Mouse (Mus musculus) cerebellum, adult 11 months (tissue): ENCODE data around the gene Idh1.

ENCODE experiments used
- DNase-seq: peaks from one replicate; pipeline ENCODE4 v3.0.0; 2022

Gene Idh1

GRCm38 (mm10) chr1:65176171-65176570, 10.1 kb downstream of the Idh1 start:
- DNase-seq: no peak

GRCm38 (mm10) chr1:65173716-65174115, 12.6 kb downstream of the Idh1 start:
- no peak for DNase-seq

DNA sequence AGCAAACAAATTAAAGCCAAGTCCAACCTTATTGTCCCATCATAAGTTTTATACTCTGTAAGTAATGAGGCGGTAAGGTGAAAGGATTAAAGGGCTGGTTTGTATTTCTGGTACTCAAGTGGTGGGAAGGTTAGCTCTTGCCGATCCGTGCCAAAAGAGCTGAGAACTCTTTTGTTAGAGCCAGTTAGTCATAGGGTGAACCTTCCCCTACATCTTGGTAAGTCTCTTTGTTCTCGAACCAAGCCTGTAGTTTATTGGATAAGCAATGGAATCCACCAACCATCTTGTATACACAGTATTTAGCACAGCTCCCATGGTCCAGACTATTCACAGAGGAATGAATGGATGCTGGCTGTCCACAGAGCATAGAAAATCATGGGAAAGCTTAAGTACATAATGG, 14.7 kb downstream of the Idh1 start:
- no peak for DNase-seq

GRCm38 (mm10) chr1:65169947-65170346, 16.4 kb downstream of the Idh1 start:
- DNase-seq: no peak

GRCm38 (mm10) chr1:65169536-65169935, 16.8 kb downstream of the Idh1 start:
- no peak for DNase-seq

- no peak for DNase-seq
These were observed 18.8 kb downstream of the Idh1 start for GRCm38 (mm10) chr1:65167496-65167895.

- DNase-seq: no peak
These were observed 24.1 kb downstream of the Idh1 start for GRCm38 (mm10) chr1:65162210-65162609.

- DNase-seq: no peak
These were observed 30.2 kb downstream of the Idh1 start for GRCm38 (mm10) chr1:65156111-65156510.

DNA sequence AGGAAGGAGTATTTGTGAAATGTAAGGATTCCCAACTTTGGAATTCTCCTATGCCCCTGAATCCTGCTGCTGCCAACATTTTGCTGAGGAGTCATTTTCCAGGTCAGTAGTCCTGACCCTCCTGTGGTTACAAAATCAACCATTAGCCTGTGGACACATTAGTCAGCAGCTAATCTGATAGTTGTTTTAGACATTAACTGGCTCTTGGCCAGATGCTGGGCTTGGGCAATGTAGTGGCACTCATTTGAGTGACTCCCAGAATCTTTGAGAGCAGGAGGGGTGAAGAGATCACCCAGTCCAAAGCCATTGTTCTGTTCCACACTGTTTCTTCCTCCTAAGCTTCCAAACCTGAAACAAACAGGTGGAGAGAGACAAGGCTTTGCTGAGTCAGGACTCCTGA, 31.5 kb downstream of the Idh1 start:
- no peak for DNase-seq

DNA sequence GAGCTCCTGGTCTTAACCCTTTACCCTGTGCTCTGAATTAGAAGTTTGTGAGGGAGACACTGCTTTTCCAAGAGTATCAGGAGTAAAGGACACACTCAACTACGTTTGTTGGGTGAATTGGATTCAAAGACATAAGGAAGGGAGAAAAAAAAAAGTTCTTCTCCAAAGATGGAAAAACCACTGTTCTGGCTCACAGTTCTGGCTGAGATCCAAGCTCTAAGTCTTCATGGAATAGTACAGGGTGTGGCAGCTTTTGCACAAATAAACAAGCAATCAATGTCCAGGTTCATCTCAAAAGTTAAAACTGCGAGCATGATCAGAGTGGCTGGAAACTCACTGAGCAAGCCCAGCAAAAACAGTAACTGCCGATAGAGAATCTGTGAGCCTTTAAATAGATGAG, 38.3 kb downstream of the Idh1 start:
- DNase-seq: no peak

DNA sequence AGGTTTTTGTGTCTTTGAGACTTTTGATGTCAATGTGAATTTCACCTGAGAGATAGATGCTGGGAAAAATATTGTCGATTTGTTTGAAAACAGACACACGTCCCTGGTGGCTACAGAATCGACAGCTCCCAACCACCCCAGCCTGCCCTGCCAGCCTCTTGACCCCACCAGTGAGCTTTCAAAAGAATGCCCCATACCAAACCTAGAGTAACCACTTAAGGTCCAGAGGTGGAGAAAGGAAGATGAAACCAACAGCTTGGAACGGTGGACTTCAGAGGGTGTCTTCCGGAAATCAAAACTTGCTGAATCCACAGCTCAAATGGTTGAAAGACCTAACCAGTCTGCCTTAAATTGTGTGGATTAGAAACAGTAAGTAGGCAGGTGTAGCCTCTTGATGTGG, 39.0 kb downstream of the Idh1 start:
- no peak for DNase-seq

GRCm38 (mm10) chr1:65146601-65147000, 39.7 kb downstream of the Idh1 start:
- DNase-seq: no peak

GRCm38 (mm10) chr1:65144783-65145182, 41.5 kb downstream of the Idh1 start:
- DNase-seq: no peak

- DNase-seq: no peak
These were observed 48.7 kb downstream of the Idh1 start for GRCm38 (mm10) chr1:65137560-65137959.

- no peak for DNase-seq
These were observed 53.5 kb downstream of the Idh1 start for GRCm38 (mm10) chr1:65132833-65133232.

DNA sequence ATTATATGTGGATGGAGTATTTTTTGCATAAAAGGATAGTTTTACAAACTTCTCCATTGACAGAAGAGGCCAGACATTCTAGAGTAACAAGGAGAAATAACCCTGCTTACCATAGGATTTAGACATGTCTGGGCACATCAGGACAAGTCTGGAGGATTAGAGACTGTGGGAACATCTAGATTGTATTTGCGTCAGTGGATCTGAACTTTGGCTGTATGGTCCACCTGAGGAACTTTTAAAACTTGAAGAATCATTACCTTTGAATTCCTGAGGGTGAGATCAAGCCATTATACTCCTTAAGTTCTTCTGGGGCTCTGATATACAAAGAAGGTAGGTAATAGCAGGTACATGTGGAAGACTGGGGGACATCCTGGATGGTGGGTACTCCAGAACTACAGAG, 54.6 kb downstream of the Idh1 start:
- no peak for DNase-seq

- no peak for DNase-seq
These were observed 56.1 kb downstream of the Idh1 start for GRCm38 (mm10) chr1:65130226-65130625.

GRCm38 (mm10) chr1:65129634-65130180, 56.6 kb downstream of the Idh1 start:
- DNase-seq: no peak

DNA sequence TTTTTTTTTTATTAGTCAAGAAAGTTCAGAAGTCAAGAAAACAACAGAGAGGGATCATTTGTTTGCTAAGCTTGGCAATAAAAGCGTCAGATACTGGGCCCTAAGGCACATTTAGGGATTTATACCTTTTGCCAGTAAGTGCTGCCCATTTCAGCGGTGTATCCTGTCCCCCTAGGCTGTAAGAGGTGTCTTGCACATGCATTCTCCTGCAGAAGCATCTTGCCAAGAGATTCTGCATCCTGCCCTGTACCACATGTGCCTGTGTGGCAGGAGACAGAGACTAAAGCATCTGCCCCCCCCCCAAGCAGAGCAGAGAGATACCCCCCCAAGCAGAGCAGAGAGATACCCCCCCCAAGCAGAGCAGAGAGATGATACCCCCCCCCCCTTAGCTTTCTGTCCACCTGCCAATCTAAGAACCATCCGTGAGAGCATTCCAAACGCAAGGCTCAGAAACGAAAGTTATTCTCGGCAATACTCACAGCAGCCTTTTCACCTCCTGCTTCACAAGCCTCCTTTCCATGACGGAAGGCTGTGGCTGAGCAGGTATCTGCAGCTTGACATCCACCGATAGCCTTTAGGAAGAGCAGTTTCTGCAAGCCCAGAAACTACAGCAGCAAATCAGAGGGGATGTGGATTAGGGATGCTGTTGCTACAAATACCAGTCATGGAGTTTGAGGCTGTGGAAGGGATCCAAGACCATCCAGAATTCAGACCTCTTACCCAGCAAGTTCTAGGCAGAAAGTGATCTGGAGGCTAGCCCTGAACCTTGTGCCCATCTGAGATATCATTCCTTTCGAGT, 63.5 kb downstream of the Idh1 start, which contains the start of gene D630023F18Rik:
Gene D630023F18Rik, minus strand, starts transcription at position 641 of the 799 bp plus-strand sequence.
- no peak for DNase-seq

- no peak for DNase-seq
These were observed 66.9 kb downstream of the Idh1 start, which contains the start of gene Gm28845 for GRCm38 (mm10) chr1:65119438-65119837. Gm28845 (minus strand) TSS chr1:65119558.

DNA sequence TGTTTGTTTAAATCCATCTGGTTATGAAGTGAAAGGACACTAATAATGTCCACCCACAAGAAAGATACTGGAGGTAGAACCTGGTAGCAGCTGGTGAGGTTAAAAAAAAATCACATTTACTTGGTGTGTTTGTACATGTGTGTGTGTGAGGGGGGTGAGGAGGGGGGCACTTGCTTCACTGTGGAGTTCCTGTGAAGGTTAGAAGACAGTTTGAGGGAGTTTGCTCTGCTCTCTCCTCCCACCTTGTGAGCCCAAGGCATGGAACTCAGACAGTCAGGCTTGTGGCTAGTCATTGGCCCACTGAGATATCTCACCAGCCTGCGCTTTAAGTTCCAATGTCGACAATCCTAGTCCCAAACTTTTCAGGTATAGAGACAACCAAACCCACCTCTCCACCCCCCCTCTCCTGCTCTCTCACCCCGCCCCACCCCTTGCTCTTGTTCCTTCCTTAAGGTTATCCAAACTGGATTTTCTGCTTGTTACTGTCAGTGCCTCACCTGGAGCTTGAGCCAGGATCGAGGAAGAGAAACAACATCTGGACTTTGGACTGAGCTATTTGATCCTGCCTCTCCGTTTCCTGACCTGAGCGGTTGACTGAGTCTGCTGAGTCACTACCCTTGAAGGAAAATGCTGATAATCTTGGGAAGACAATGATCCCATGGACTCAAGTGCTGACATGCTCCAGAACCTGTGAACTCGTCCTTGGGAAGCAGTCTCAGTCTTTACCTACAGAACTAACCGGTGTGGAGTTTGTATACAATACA, 68.0 kb downstream of the Idh1 start:
- DNase-seq: no peak

DNA sequence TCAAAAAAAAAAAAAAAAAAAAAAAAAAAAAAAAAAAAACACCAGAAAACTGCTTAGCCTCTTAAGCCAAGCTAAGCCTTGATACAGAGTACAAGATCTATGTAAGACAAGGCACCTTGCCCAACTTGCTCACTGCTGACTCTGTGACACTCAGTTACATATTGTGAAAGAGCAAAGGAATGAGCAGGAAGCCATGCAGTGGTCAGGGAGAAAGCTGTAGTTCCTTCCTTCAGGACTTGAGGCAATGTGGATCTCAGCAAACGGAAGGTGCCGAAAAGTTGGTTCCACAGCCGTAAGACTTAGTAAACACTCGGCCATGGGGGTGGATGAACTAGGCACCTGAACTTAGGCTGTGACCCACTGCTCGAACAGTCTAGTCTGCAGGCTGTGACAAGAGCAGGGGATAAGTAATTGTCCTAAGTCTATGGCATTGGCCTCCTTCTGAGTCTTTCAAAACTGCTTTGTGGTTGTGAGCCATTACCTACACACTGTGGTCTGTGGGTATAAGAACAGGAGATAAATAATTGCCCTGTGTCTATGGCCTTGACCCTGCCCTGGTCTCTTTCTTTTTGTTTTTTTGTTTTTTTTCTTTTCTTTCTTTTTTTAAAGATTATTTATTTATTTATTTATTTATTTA, 72.6 kb downstream of the Idh1 start:
- DNase-seq: no peak

- no peak for DNase-seq
These were observed 73.5 kb downstream of the Idh1 start for GRCm38 (mm10) chr1:65112807-65113196.
